Mouse (Mus musculus) brain, embryonic 18.5 days (tissue): Measurements from ENCODE around the gene Gin1.

Experiments used
- DNase-seq: peaks from one replicate; pipeline ENCODE4 v3.0.0-alpha.2; 2012; ENCODE audit warnings: low read depth, low spot score

The Gin1 gene

DNA sequence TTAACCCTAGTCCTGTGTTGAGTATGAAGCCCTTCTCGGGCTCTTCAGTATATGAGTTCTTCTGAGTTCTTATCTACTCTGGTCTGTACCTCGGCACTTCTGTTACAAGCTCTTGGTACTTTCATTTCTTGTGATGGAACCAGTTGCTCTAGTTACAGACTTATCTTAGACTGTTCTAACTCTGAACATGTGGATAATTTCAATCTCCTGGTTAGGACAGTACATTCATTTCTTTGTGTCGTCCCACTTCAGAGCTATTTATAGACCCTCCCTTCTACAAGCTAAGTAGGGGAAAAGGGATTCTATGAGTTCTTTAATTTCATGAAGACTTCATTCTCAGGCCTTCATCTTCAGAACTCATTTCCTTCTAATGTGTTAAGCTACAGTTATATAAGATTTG lies 17.7 kb downstream of the Gin1 start:
- no peak for DNase-seq

DNA sequence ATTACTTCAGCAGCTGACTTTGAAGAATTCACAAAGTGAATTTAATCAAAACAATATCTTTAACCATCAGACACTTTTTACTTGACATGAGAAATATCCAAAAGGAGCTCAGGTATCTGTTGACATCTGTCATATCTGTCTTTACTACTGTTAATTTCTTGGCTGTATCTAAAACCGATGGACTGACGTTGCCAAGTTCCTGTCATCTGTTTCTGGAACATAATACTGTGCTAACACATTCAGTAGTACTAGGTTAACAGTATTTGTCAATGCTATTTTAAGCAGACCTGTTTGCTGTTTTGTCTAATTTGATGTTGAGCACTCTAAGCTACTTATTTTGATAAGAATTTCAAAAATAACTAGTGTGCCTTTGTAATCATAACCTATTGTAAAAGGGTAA lies 18.5 kb downstream of the Gin1 start:
- no peak for DNase-seq

DNA sequence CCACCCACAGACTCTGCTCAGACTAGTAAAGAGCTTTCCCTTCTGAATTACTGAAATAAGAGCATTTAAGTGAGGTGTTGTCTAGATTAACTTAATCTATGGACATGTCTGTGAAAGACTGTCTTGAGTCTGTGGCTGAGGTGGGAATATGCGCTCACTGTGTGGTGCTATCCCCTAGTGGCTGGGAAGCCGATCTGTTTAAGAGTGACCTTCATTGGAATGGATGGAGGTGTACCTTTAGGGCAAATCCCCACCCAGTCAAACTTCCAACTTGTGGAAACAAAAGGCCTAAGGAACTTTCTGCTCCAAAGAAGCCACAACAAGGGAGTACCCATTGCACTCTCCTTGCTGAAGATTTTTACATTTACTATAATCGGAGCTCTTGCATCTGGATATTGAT lies 24.1 kb downstream of the Gin1 start:
- DNase-seq: no peak

DNA sequence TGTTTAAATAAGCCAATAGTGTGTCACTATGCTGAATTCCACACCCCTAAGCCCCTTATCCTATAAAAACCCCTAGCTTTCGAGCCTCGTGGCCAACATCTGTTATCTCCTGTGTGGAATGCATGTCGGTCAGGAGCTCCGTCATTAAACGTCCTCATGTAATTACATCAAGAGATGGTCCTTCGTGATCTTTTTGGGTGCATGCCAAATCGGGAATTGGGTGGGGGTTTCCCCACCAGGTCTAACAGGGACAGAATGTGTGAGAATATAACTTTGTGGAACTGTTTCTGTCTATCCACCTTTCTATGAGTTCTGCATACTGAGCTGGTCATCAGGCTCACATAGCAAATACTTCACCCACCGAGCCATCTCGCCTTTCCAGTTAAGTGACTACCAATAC lies 26.0 kb downstream of the Gin1 start:
- no peak for DNase-seq

DNA sequence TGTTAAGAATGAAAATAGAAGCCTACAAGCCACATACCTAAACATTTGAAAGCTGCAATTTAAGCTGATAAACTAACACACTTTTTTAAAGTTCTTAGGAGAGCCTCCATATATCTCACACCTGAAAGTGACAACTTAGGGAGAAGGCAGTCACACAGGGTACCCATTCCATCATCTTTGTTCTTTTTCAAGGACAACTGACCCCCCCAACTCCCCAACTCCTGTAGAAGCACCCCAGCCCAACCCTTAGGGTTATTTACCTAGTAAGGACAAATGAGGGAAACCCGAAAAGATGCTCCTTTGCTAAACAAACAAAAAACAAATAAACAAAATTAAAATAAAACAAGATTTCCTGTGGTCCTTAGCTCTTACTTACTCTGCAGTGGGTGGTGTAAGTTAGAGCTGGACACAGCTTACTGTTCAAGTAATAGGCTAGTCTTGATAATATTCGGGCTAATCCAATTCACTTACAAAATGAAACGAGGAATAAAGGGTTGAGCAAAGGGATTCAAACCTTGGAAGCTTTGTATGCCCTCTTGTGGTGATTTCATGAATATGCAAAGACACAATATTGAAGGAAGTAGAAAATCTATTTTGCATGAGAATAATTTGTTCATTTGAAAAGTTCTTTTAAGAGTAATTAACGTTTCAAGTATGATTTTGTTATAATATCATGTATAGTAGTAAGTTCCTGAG lies 32.4 kb downstream of the Gin1 start:
- no peak for DNase-seq

DNA sequence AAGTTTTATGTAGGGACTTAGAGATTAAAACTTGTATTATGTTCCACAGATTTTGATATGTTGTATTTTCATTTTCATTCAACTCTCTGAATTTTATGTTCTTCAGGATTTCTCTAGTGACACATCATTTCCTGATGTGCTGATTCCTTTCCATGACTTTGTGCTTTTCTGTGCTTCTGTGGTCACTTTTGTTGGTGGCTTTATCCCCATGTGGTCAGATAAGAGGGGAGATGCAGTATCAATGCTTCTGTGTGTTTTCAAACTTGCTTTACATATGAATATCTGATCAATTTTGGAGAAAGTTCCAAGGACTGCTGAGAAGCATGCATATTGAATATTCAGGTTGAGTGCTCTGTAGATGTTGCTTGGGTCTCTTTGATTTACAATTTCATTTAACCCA lies 34.5 kb downstream of the Gin1 start:
- DNase-seq: no peak

DNA sequence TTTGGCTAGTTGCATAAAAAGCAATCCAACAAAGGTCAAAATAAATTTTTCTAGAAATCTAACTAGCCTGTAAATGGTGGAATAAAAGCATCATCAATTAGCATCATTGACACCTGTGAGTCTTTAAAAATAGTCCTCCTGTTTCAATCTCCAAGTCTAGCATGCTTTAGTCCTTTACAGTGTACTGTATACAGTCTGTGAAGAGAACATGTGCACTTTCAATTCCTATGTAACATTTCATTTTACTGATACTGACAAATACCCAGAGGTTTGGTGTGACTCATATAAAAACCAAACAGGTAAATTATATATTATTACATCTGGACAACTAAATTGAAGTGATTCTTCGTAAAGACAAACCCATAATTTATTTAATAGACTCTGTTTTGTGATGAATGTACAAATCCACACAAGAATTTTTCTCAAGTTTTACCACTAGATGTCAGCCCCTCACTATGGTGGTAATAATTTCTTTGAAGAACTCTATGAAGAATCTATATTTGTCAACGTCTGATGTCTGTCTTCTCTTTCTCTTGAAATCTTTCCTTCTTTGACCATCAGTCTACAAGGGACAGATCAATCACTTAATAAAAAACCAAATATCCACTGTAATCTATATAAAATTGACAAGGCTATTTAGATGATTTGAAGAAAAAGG lies 39.4 kb downstream of the Gin1 start:
- DNase-seq: peak; percentile 34

DNA sequence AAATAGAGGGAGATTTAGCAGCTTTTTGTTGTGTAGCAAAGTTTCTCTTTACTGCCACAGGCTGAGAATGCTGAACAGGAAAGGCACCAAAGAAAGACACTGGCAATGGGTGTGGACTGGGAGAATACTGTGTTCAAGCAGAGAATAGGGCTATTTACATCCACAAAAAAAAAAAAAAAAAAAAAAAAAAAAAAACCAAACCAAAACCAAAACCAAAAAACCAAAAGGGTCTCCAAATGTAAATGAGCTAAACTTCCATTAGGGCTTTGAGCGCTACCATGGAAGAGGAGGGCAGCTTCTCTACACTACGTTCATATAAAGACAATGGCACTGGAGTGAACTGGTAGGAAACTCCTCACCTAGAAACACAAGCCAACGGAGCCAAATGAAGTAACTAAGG lies 51.3 kb downstream of the Gin1 start:
- no peak for DNase-seq

DNA sequence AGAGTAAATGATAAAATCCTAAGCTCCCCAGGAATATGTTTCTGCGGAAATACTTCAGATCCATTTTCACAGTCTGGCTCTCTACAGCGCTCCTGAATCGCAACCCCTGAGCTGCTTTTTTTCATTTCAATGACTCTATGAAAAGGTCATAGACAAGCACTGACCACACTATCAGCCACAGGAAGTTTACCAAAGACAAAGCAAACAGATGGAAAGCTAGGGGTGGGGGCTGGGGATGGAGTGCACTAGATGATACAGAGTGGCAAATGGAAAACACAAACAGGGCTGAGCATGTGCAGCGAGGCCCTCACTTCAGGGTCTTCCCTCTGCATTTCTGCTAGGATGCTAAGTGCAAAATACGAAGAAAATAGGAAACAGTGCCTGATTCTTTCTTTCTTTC lies 52.2 kb downstream of the Gin1 start:
- DNase-seq: no peak

DNA sequence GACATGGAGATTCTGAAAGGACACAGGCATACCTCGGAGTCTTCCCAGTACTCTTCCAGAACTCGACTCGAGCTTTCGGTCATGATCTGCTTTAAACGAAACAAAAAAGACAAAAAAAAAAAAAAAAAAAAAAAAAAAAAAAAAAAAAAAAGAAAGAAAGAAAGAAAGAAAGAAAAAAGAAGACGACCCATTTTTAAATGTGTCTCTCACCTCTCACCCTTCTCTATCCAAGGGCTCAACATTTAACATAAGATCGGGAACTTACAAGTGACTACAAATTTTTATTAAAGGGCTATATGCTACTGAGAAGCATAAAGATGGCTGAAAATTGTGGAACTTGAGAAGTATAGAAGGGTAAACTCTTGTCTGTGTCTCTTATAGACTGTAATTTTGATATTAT lies 52.9 kb downstream of the Gin1 start:
- no peak for DNase-seq

DNA sequence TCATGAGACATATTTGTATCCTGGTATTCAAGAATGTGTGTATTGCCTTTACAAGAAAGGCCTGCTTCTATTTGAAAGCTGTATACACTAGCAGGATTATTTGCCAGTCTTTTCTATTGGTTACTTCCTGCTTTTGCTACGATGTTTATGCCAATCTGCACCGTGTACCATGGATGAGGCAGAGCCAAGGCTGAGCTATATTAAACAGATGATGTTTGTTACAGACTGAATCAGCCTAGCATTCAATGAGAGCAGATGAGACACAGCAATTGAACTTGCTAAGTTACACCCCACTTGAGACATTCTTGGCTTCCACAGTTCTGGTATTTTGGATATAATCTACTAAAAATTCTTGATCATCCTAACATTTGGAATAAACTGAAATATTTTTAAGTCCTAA lies 57.6 kb downstream of the Gin1 start:
- no peak for DNase-seq

DNA sequence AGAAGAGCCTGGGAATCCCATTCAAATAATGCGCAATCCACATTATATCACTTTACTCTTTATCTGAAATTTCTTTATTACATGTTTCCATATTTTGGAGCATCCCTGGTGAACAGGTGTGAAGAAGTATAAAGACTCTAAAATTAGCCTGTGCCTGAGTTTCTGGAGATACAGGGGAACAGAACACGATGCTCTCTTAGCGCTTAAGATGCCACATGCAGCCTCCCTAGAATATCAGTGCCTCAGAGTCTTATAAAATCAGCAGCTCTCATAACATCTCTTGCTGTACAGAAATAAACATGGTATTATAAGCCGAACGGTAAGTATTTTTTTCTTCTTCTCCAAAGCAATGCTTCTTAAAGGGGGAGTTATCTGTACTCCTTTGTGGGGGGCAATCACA lies 58.1 kb downstream of the Gin1 start:
- no peak for DNase-seq

DNA sequence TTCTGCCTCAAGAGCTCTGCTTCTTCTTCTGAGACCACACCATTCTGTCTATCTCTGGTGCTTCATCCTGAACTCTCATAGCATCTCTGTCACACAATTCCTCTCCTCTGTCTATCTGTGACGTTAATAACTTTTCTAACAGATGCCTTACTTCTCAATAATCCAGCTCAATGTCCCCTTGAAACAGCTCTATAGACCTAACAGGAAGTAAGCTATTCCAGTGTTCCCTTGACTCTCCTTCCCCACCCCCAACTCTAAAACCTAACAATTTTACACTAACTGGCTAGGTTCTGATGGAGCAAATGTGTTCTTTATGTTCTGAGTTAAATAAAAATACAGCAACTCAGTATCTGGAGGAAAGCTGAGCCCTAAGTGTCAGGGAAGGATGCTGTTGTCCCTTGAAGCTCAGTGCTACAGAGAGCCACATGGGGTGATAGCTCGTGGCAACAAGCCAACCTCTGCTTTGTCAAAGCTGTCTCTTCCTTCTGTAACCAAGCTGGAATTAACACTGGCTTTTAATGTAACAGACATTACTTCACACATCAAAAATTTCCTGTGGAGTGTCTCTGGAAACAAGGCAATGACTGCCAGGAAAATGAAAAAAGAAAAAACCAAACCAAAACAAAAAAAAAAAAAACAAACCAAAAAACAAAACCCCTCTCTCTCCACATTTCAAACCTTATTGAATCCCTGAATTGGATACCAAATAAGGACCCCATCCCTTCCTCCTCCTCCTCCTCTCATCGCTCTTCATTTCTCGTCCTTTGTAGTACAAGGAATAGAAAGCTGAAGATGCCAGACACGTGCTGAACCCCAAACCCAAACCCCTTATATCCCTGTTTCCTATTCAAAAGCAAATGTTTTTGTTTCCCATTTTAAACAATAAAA lies 63.7 kb downstream of the Gin1 start:
- DNase-seq: peak; percentile 62

DNA sequence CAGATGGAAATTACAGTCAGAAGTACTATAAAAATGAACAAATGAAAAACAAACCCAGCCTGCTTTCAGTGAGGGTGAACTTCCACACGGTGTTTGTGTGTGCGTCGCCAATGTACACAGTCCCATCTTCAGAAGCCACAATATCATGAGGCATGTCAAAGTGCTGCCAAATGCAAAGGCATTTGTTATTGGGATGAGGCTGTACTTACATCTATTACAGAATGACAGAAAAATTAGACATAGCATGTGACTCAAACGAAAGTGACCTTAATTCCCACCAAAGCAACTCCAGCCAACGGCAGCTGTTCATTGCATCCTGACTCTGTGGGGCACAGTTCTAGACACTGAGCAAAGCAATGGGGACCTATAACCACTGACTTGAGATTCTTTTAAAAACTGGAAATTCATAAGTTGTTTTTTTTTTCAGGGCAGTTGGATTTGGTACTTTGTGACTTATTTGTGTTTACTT lies 64.4 kb downstream of the Gin1 start:
- no peak for DNase-seq
